Mouse (Mus musculus) hematopoietic multipotent progenitor cell, adult 10-12 weeks (in vitro differentiated cells): ENCODE results near the gene Gm10972. TPM values are rescaled to one million over a fixed set of nuclear protein-coding genes. Genes with fewer than 3 reads are reported as not detected.

Experiments
- polyA plus RNA-seq: library from polyadenylated mRNA; stranded (reverse); fragments of >175 nt; gene quantifications from 2 replicates; pipeline ENCODE4 v1.2.3, GENCODE M21; 2012; ENCODE audit warnings: low replicate concordance

Gene Gm10972
- polyA plus RNA-seq = not detected in 2 replicates

GRCm38 (mm10) chr3:94642495-94643162 lies at the start of gene Gm10972:
Gm10972 (plus strand) TSS chr3:94643112.

GRCm38 (mm10) chr3:94658740-94659095 lies 15.8 kb downstream of the Gm10972 start, which contains the start of gene Tuft1:
Tuft1 (minus strand) TSS chr3:94658872.

Other genes with a start within 250 kb of the Gm10972 start
- gene Lingo4, start 244.6 kb upstream of the Gm10972 start, polyA plus RNA-seq = 0.57 and 0.94 TPM in 2 replicates
- 2.0 and 2.3 TPM in 2 replicates for gene Tdrkh, start 229.8 kb upstream of the Gm10972 start, polyA plus RNA-seq
- 35.9 and 56.2 TPM in 2 replicates for gene Mrpl9, start 199.8 kb upstream of the Gm10972 start, polyA plus RNA-seq
- gene Oaz3, start 199.2 kb upstream of the Gm10972 start, polyA plus RNA-seq = not detected in 2 replicates
- 0.14 and 0.24 TPM in 2 replicates for gene Celf3, start 164.8 kb upstream of the Gm10972 start, polyA plus RNA-seq
- gene Riiad1, start 162.8 kb upstream of the Gm10972 start, polyA plus RNA-seq = not detected in 2 replicates
- gene Snx27, start 60.4 kb upstream of the Gm10972 start, polyA plus RNA-seq = 8.7 and 10.8 TPM in 2 replicates
- gene Tuft1, start 15.8 kb downstream of the Gm10972 start, polyA plus RNA-seq = 0.30 and 1.9 TPM in 2 replicates
- not detected in 2 replicates for gene Selenbp2, start 50.4 kb downstream of the Gm10972 start, polyA plus RNA-seq
- 0.06 and 0.09 TPM in 2 replicates for gene Cgn, start 143.4 kb downstream of the Gm10972 start, polyA plus RNA-seq
- 72.2 and 97.0 TPM in 2 replicates for gene Pogz, start 194.5 kb downstream of the Gm10972 start, polyA plus RNA-seq
- 101 and 189 TPM in 2 replicates for gene Psmb4, start 243.8 kb downstream of the Gm10972 start, polyA plus RNA-seq